16 mouse cellular contexts compared by ENCODE assay signal in genomic region chr12:99219812-99220211, GRCm38 (mm10).
A peak's percentile ranks its signal among the peaks of the same experiment; 100 is the strongest.
DNase-seq lines count a peak whose midpoint lies in the region; ATAC-seq lines count a peak whose summit lies in the region.
"Had no signal": no experiment of that assay in that cellular context is flagged by ENCODE, and none has a peak within 500 bp of the region (broad histone marks: within the 10 kb centered on the region; RNA-seq: fewer than 3 reads in every experiment).

No protein-coding gene starts in this region.

- H3K4me2 ChIP-seq in forebrain, embryonic 11.5 days (ENCODE audit: low read depth, low read length, severe bottlenecking) = peak overlapping the region; percentile 18; the same call in 1 of the 2 replicates
- H3K4me2 ChIP-seq in forebrain, embryonic 12.5 days = peak overlapping the region; percentile 34
- H3K4me2 ChIP-seq in hindbrain, embryonic 13.5 days = peak overlapping the region; percentile 26
- H3K4me2 ChIP-seq in midbrain, embryonic 13.5 days (replicated peaks) = peak overlapping the region; percentile 31
- H3K4me2 ChIP-seq: heart, embryonic 13.5 days; liver, embryonic 15.5 days had no signal

- 39% methylated on average over 5 of the region's 5 CpGs for WGBS in forebrain, embryonic 11.5 days
- 23% methylated on average over 5 of the region's 5 CpGs for whole genome bisulfite sequencing in forebrain, embryonic 12.5 days
- WGBS in hindbrain, embryonic 13.5 days = 24% methylated on average over 5 of the region's 5 CpGs
- 19% methylated on average over 5 of the region's 5 CpGs for WGBS in midbrain, embryonic 13.5 days

- peak overlapping the region; percentile 87 for H3K27ac ChIP-seq in forebrain, embryonic 11.5 days (ENCODE audit: low read depth, low read length)
- H3K27ac ChIP-seq in forebrain, embryonic 12.5 days = peak overlapping the region; percentile 90
- H3K27ac ChIP-seq in hindbrain, embryonic 13.5 days = peak overlapping the region; percentile 69
- H3K27ac ChIP-seq in midbrain, embryonic 13.5 days = peak overlapping the region; percentile 85
- H3K27ac ChIP-seq: heart, embryonic 13.5 days; liver, embryonic 15.5 days had no signal

- DNase-seq in forebrain, embryonic 11.5 days (ENCODE audit: low spot score) = no peak
- DNase-seq in right cerebral cortex, postnatal 10 days (ENCODE audit: low spot score in 2 of 2) = no peak
- no peak for DNase-seq in embryo, embryonic 10 days (ENCODE audit: low spot score)
- no peak for DNase-seq in right cerebral cortex, postnatal 36 days (ENCODE audit: low spot score in 2 of 2)
- DNase-seq: cerebellum, adult 11-12 months; cerebellum, postnatal 36 days; heart, adult 11 months; kidney, adult 9 months; kidney, postnatal 36 days; thymus, adult 2 months had no signal

- H3K36me3 ChIP-seq in forebrain, embryonic 11.5 days (ENCODE audit: control insufficient read depth, insufficient read depth, low read length) = no peaks in the 10 kb centered on the region
- H3K36me3 ChIP-seq in forebrain, embryonic 12.5 days (replicated peaks) = no peaks in the 10 kb centered on the region
- no peaks in the 10 kb centered on the region for H3K36me3 ChIP-seq in hindbrain, embryonic 13.5 days
- H3K36me3 ChIP-seq in midbrain, embryonic 13.5 days = no peaks in the 10 kb centered on the region
- H3K36me3 ChIP-seq: heart, embryonic 13.5 days; liver, embryonic 15.5 days had no signal

- peaks cover 47% of the 10 kb centered on the region for H3K4me1 ChIP-seq in forebrain, embryonic 11.5 days (replicated peaks; ENCODE audit: control insufficient read depth, insufficient read depth, low read length)
- peaks cover 97% of the 10 kb centered on the region for H3K4me1 ChIP-seq in forebrain, embryonic 12.5 days
- H3K4me1 ChIP-seq in hindbrain, embryonic 13.5 days (replicated peaks) = peaks cover 94% of the 10 kb centered on the region
- peaks cover 94% of the 10 kb centered on the region for H3K4me1 ChIP-seq in midbrain, embryonic 13.5 days (replicated peaks)

- H3K9ac ChIP-seq in forebrain, embryonic 11.5 days (ENCODE audit: low read length) = no peak overlapping the region
- H3K9ac ChIP-seq in forebrain, embryonic 12.5 days = no peak overlapping the region
- no peak overlapping the region for H3K9ac ChIP-seq in hindbrain, embryonic 13.5 days
- H3K9ac ChIP-seq in midbrain, embryonic 13.5 days (replicated peaks) = no peak overlapping the region
- H3K9ac ChIP-seq: heart, embryonic 13.5 days; liver, embryonic 15.5 days had no signal

- no peaks in the 10 kb centered on the region for H3K9me3 ChIP-seq in forebrain, embryonic 11.5 days (ENCODE audit: control insufficient read depth, low read length)
- no peaks in the 10 kb centered on the region for H3K9me3 ChIP-seq in forebrain, embryonic 12.5 days
- H3K9me3 ChIP-seq in hindbrain, embryonic 13.5 days = no peaks in the 10 kb centered on the region
- H3K9me3 ChIP-seq in midbrain, embryonic 13.5 days = no peaks in the 10 kb centered on the region
- H3K9me3 ChIP-seq: heart, embryonic 13.5 days; liver, embryonic 15.5 days had no signal

- H3K27me3 ChIP-seq in forebrain, embryonic 11.5 days (ENCODE audit: control insufficient read depth, insufficient read depth, low read length) = no peaks in the 10 kb centered on the region
- no peaks in the 10 kb centered on the region for H3K27me3 ChIP-seq in forebrain, embryonic 12.5 days
- no peaks in the 10 kb centered on the region for H3K27me3 ChIP-seq in hindbrain, embryonic 13.5 days
- H3K27me3 ChIP-seq in midbrain, embryonic 13.5 days = no peaks in the 10 kb centered on the region
- H3K27me3 ChIP-seq: heart, embryonic 13.5 days; liver, embryonic 15.5 days had no signal

- no peak for ATAC-seq in forebrain, embryonic 11.5 days (replicated peaks; ENCODE audit: low FRiP score)
- no peak for ATAC-seq in forebrain, embryonic 12.5 days (ENCODE audit: low FRiP score)
- no peak for ATAC-seq in hindbrain, embryonic 13.5 days (ENCODE audit: low FRiP score)
- ATAC-seq in midbrain, embryonic 13.5 days = peak; percentile 4; the same call in 1 of the 2 replicates
- ATAC-seq in cerebellum, adult (ENCODE audit: insufficient number of reproducible peaks, low FRiP score, low TSS enrichment) = no peak

- no peak overlapping the region for H3K4me3 ChIP-seq in forebrain, embryonic 11.5 days (ENCODE audit: low read depth, low read length)
- no peak overlapping the region for H3K4me3 ChIP-seq in forebrain, embryonic 12.5 days (replicated peaks)
- no peak overlapping the region for H3K4me3 ChIP-seq in hindbrain, embryonic 13.5 days
- no peak overlapping the region for H3K4me3 ChIP-seq in midbrain, embryonic 13.5 days (replicated peaks)
- H3K4me3 ChIP-seq: heart, embryonic 13.5 days; liver, embryonic 15.5 days had no signal
